Mouse (Mus musculus) limb, embryonic 12.5 days (tissue): Measurements from ENCODE around the gene Foxl1. TPM values are rescaled to one million over a fixed set of nuclear protein-coding genes. Genes with fewer than 3 reads are reported as not detected.

ENCODE experiments used
- ATAC-seq: fragments of 200-750 bp; cut with Nextera tagmentation; 2 replicates; pipeline ENCODE4 v1.8.0; 2017; ENCODE audit warnings: low read depth, moderate TSS enrichment; ENCODE audit not compliant: insufficient number of reproducible peaks, insufficient read depth, low FRiP score, low TSS enrichment
- H3K27ac ChIP-seq: fragments of 300-500 bp; sonication (generic); 2 replicates; pipeline ENCODE4 v1.5.1; 2016; ENCODE audit warnings: mild to moderate bottlenecking, moderate library complexity
- H3K27me3 ChIP-seq: fragments of 300-500 bp; sonication (generic); 2 replicates; pipeline ENCODE4 v1.6.1; 2016; ENCODE audit warnings: mild to moderate bottlenecking, moderate library complexity
- H3K36me3 ChIP-seq: fragments of 300-500 bp; sonication (generic); 2 replicates; pipeline ENCODE4 v1.6.1; 2016; ENCODE audit warnings: mild to moderate bottlenecking, moderate library complexity
- H3K4me1 ChIP-seq: fragments of 300-500 bp; sonication (generic); replicated peaks from 2 replicates; pipeline ENCODE4 v1.6.1; 2016
- H3K4me2 ChIP-seq: fragments of 300-500 bp; sonication (generic); 2 replicates; pipeline ENCODE4 v1.6.1; 2016; ENCODE audit warnings: mild to moderate bottlenecking, moderate library complexity
- H3K4me3 ChIP-seq: fragments of 300-500 bp; sonication (generic); replicated peaks from 2 replicates; pipeline ENCODE4 v1.5.1; 2016; ENCODE audit warnings: mild to moderate bottlenecking
- H3K9ac ChIP-seq: fragments of 300-500 bp; sonication (generic); replicated peaks from 2 replicates; pipeline ENCODE4 v1.6.1; 2016; ENCODE audit warnings: mild to moderate bottlenecking, moderate library complexity
- H3K9me3 ChIP-seq: fragments of 300-500 bp; sonication (generic); 2 replicates; pipeline ENCODE4 v1.6.1; 2016; ENCODE audit warnings: mild to moderate bottlenecking, moderate library complexity
- WGBS: fragments of 180-500 bp; shearing (Covaris S2); methylation state at CpG from one replicate; pipeline ENCODE4 v1.1.7; 2016; 5-methylcytosine and 5-hydroxymethylcytosine counted together
- polyA plus RNA-seq: library from polyadenylated mRNA; unstranded; fragments of >200 nt; fragmentation: Nextera tagmentation; extraction: Ambion mirVana; gene quantifications from 2 replicates; pipeline ENCODE4 v1.2.1, GENCODE M21; 2016

Foxl1 gene
- polyA plus RNA-seq, 1 experiment from 2014 or later = 0.08 TPM

DNA sequence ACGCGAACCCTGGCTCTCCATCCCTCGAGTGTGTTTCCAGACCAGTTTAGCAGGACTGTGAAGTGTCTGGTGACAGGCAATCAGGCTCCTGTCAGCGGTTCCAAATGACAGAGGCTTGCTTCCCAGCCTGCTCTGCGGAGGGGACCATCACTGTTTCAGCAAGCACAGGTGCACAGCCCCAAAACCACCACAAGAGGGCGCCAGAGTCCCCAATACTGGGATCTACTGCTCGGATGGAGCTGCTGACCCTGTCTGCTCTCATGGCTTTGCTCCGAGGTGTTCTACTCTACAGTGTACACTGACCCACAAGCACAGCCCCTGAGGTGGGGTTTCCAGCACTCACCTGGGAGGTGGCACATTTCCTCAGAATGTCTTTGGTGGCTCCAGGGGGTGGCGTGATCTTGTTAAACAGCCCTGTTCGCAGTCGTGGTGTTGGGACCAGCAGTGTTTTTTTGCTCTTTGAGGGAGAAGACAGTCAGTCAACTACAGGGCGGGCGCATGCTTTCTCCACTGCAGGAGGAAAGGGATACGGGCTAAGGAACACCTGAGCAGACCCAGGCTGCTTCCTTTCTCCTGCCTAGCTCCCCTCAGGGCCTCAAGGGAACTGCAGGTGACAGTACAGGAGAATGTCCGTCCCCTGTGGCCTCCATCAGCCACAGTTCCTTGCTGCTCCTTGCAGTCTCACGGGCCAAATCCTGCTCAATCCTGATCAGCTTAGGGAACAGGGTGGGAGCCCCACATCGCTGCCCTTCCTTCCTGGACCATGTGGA is 23.5 kb upstream of the Foxl1 start:
- H3K4me3 ChIP-seq = no peak overlapping the region
- no peaks in the 10 kb centered on the region for H3K9me3 ChIP-seq
- no peak for ATAC-seq
- WGBS = 47% methylated on average over 17 of the region's 17 CpGs
- no peak overlapping the region for H3K9ac ChIP-seq
- H3K36me3 ChIP-seq = peaks cover 68% of the 10 kb centered on the region
- no peak overlapping the region for H3K4me2 ChIP-seq
- no peak overlapping the region for H3K27ac ChIP-seq
- no peaks in the 10 kb centered on the region for H3K27me3 ChIP-seq
- peaks cover 18% of the 10 kb centered on the region for H3K4me1 ChIP-seq

DNA sequence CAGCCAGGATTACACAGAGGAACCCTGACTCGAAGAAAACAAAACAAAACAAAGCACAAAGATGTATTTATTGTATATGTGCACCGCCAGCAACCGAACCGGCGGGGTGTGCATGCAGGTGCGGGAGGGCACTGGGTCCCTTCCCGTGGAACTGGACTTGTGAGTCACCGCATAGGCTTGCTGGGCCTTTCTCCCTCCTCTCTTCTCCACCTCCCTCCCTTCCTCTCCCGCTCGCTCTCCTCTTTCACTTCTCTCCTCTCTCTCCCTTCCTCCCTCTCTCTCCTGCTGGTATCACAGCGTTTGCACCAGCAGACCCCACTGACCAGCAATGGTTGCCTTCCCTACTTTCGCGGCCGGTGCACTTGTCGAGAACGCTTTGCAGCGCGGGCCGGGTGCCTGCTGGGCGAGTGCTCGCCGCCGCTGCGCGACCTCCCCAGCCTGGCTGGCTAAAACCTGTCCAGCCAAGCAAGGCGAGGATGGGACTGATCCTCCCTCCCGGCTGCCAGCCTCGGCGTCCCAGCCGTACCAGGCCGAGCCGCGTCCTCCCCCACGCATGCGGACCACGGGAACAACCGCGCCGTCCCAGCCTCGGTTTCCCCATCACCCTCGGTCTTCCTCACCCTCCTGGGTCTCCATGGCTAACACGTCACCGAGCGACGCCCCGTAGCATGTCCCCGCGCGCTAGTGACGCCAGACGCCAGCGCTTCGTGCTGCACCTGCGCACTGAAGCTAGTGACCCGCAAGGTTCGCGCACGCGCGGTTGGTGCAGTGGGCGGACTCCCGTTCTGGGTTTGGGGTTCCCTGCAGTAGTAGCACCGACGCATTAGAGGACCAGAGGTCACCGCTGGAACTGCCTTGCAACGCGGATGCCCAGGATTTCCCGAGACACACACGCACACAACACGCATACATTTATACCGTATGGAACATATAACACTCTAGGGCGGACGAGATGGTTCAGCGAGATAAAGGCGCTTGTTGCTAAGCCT is 19.8 kb upstream of the Foxl1 start, which contains the start of gene Mthfsd:
TSS of gene Mthfsd (minus strand) at position 725 of the 989 bp plus-strand sequence.
- Histone ChIP-seq H3K4me1 (peaks cover 18% of the 10 kb centered on the region), H3K27ac (peak within 1 kb of the TSS; percentile 77), H3K4me2 (peak within 1 kb of the TSS; percentile 90), H3K27me3 (peaks cover 30% of the 10 kb centered on the region), H3K9me3 (no peaks in the 10 kb centered on the region), H3K36me3 (peaks cover 31% of the 10 kb centered on the region), H3K9ac (peak within 1 kb of the TSS; percentile 94), H3K4me3 (peak within 1 kb of the TSS; percentile 90)
- peak; percentile 63 for ATAC-seq
- 1% methylated on average over 75 of the region's 75 CpGs for WGBS

DNA sequence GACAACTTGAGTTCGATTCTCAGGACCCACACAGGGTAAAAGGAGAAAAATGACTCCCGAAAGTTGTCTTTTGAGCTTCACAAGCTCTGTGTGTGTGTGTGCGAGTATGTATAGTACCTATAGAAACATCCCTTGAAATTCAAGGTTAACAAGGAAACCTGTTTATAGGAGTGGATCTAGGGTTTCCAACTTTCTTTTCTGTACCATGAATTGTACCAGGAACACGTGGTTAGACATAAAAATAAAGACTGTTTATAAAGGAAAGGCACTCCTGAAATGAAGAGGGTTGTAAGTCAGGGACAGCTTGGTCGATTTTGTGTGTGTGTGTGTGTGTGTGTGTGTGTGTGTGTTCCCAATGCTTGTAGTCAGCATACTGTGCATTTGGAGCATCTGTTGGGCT is 19.1 kb upstream of the Foxl1 start:
- Histone ChIP-seq H3K36me3 (peaks cover 24% of the 10 kb centered on the region), H3K27me3 (peaks cover 34% of the 10 kb centered on the region), H3K9ac (peak overlapping the region; percentile 48), H3K4me3 (peak overlapping the region; percentile 90), H3K4me1 (peaks cover 21% of the 10 kb centered on the region), H3K27ac (peak overlapping the region; percentile 77; the same call in 1 of the 2 replicates), H3K9me3 (no peaks in the 10 kb centered on the region), H3K4me2 (peak overlapping the region; percentile 90)
- 14% methylated on average over 5 of the region's 5 CpGs for WGBS
- peak; percentile 3 for ATAC-seq

DNA sequence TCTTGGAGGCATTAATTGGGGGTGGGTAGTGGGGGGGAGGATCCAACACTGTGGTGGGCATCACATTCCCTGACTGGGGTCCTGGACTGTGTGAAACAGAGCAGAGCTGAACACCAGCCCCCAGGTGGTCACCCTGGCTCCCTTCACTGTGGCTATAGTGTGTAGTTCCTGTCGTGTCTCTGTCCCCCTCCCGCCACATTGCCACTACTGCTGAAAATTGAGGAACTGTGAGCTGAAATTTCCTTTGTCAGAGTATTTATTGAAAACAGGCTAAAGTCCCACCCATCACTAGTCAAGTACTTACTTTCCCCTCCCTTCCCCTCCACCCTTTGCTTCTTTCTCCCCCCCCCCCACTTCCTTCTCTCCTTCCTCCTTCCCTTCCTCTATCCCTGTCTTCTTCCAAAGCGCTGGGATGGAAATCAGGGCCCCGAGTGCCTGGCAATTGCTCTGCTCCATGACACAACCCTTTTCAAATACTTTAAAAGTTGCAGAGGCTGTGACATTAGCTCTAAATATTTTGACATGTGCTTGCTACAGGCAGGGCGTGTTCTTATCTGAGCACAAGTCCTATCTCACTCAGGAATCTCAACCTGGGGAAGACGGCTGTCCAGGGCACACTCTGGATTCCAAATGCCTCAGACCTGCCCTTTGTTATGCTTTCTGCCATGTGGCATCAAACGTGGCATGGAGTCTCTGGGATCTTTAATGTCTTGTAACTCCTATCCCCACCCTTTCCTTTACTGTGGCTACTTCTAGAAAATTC is 16.4 kb upstream of the Foxl1 start:
- Histone ChIP-seq H3K9me3 (no peaks in the 10 kb centered on the region), H3K27ac (no peak overlapping the region), H3K9ac (no peak overlapping the region), H3K4me3 (no peak overlapping the region), H3K27me3 (peaks cover 57% of the 10 kb centered on the region), H3K4me1 (peaks cover 42% of the 10 kb centered on the region), H3K36me3 (peaks cover 5% of the 10 kb centered on the region), H3K4me2 (no peak overlapping the region)
- 52% methylated on average over 7 of the region's 7 CpGs for WGBS
- no peak for ATAC-seq

DNA sequence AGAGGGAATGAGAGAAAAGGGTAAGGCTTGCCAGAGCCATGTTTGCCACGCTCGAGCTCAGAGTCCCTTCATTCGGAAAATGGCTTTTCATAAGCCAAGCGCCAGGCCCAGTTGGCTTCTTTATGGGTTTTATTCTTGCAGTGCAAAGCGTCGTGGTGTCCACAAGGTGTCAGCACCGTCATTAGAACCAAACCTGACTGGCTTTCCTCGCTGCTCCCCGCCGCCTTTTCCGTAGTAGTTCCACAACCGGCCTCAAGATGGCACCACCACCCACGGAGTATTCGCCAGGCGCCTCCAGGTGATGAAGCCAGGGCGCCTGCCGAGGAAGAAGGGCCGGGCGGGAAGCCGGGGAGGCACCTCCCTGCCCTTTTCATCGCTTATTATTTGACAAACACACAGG is 14.5 kb upstream of the Foxl1 start:
- H3K9me3 ChIP-seq = no peaks in the 10 kb centered on the region
- H3K36me3 ChIP-seq = no peaks in the 10 kb centered on the region
- no peak overlapping the region for H3K9ac ChIP-seq
- H3K27ac ChIP-seq = no peak overlapping the region
- peaks cover 76% of the 10 kb centered on the region for H3K27me3 ChIP-seq
- 1% methylated on average over 21 of the region's 21 CpGs for WGBS
- H3K4me3 ChIP-seq = no peak overlapping the region
- H3K4me1 ChIP-seq = peaks cover 44% of the 10 kb centered on the region
- peak overlapping the region; percentile 49; the same call in 1 of the 2 replicates for H3K4me2 ChIP-seq
- ATAC-seq = no peak

DNA sequence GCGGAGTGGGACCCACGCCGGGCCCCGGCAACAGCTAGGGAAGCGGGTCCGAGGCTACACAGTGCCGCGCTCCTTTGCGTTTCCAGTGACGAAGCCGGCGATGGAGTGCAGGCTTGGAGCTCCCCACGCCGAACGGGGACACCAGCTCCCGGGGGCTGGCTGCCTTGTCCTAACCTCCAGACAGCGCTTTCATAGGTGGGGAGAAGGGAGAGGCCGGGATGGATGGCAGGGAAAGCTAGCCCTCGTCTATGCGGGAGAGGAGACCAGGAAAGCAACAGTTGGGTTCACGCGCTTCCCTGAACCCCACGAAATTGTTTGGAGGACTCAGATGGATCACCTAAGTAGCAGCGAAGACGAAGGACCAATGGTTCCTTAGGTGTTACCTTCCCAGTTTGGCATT is 12.6 kb upstream of the Foxl1 start:
- no peaks in the 10 kb centered on the region for H3K36me3 ChIP-seq

DNA sequence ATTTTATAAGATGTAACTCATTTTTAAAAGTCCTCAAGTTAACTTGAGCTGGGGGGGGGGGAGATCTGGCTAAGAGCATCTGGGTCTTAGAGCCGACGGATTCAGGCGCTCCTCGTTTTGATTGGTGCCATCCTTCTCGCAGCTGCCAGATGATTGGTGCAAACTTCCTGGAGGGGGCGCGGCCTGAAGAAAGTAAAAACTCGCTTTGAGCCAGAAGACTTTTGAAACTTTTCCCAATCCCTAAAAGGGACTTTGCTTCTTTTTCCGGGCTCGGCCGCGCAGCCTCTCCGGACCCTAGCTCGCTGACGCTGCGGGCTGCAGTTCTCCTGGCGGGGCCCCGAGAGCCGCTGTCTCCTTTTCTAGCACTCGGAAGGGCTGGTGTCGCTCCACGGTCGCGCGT is 11.8 kb upstream of the Foxl1 start, which contains the start of gene Foxc2:
TSS of gene Foxc2 (plus strand) at position 224 of the 400 bp plus-strand sequence.
- no peaks in the 10 kb centered on the region for H3K36me3 ChIP-seq
- peak within 1 kb of the TSS; percentile 70 for H3K9ac ChIP-seq
- H3K4me3 ChIP-seq = peak within 1 kb of the TSS; percentile 62
- H3K9me3 ChIP-seq = no peaks in the 10 kb centered on the region
- peaks cover 85% of the 10 kb centered on the region for H3K27me3 ChIP-seq
- peak within 1 kb of the TSS; percentile 91 for H3K4me2 ChIP-seq
- under 1% methylated on average over 24 of the region's 25 CpGs for WGBS
- peaks cover 49% of the 10 kb centered on the region for H3K4me1 ChIP-seq
- no peak for ATAC-seq
- peak within 1 kb of the TSS; percentile 89 for H3K27ac ChIP-seq

More for the DNA sequence above, 12.6 kb upstream of the Foxl1 start:
- peak overlapping the region; percentile 49 for H3K4me2 ChIP-seq
- H3K4me1 ChIP-seq = peaks cover 41% of the 10 kb centered on the region
- under 1% methylated on average over 25 of the region's 25 CpGs for WGBS
- no peak for ATAC-seq
- H3K4me3 ChIP-seq = peak overlapping the region; percentile 27
- H3K9me3 ChIP-seq = no peaks in the 10 kb centered on the region
- H3K27me3 ChIP-seq = peaks cover 83% of the 10 kb centered on the region
- H3K9ac ChIP-seq = peak overlapping the region; percentile 31; the same call in 1 of the 2 replicates
- no peak overlapping the region for H3K27ac ChIP-seq

DNA sequence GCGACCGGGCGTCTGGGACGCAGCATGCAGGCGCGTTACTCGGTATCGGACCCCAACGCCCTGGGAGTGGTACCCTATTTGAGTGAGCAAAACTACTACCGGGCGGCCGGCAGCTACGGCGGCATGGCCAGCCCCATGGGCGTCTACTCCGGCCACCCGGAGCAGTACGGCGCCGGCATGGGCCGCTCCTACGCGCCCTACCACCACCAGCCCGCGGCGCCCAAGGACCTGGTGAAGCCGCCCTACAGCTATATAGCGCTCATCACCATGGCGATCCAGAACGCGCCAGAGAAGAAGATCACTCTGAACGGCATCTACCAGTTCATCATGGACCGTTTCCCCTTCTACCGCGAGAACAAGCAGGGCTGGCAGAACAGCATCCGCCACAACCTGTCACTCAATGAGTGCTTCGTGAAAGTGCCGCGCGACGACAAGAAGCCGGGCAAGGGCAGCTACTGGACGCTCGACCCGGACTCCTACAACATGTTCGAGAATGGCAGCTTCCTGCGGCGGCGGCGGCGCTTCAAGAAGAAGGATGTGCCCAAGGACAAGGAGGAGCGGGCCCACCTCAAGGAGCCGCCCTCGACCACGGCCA is 11.1 kb upstream of the Foxl1 start:
- H3K27me3 ChIP-seq = peaks cover 85% of the 10 kb centered on the region
- no peaks in the 10 kb centered on the region for H3K9me3 ChIP-seq
- WGBS = under 1% methylated on average over 55 of the region's 55 CpGs
- H3K4me2 ChIP-seq = peak overlapping the region; percentile 91
- H3K36me3 ChIP-seq = 0 out of 2 replicates have a peak, but pooled peaks cover 5% of the 10 kb centered on the region
- H3K4me3 ChIP-seq = peak overlapping the region; percentile 62
- peak overlapping the region; percentile 89 for H3K27ac ChIP-seq
- H3K4me1 ChIP-seq = peaks cover 50% of the 10 kb centered on the region
- 0 out of 2 replicates have a peak, but pooled peaks have one; percentile 6 for ATAC-seq
- H3K9ac ChIP-seq = peak overlapping the region; percentile 70

DNA sequence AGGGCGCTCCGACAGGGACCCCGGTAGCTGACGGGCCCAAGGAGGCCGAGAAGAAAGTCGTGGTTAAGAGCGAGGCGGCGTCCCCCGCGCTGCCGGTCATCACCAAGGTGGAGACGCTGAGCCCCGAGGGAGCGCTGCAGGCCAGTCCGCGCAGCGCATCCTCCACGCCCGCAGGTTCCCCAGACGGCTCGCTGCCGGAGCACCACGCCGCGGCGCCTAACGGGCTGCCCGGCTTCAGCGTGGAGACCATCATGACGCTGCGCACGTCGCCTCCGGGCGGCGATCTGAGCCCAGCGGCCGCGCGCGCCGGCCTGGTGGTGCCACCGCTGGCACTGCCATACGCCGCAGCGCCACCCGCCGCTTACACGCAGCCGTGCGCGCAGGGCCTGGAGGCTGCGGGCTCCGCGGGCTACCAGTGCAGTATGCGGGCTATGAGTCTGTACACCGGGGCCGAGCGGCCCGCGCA is 10.5 kb upstream of the Foxl1 start:
- peaks cover 50% of the 10 kb centered on the region for H3K4me1 ChIP-seq
- under 1% methylated on average over 62 of the region's 62 CpGs for WGBS
- no peak overlapping the region for H3K27ac ChIP-seq
- H3K27me3 ChIP-seq = peaks cover 88% of the 10 kb centered on the region
- H3K4me2 ChIP-seq = peak overlapping the region; percentile 91
- peak overlapping the region; percentile 62 for H3K4me3 ChIP-seq
- no peak for ATAC-seq
- H3K9ac ChIP-seq = peak overlapping the region; percentile 70
- H3K9me3 ChIP-seq = no peaks in the 10 kb centered on the region
- H3K36me3 ChIP-seq = 0 out of 2 replicates have a peak, but pooled peaks cover 7% of the 10 kb centered on the region

DNA sequence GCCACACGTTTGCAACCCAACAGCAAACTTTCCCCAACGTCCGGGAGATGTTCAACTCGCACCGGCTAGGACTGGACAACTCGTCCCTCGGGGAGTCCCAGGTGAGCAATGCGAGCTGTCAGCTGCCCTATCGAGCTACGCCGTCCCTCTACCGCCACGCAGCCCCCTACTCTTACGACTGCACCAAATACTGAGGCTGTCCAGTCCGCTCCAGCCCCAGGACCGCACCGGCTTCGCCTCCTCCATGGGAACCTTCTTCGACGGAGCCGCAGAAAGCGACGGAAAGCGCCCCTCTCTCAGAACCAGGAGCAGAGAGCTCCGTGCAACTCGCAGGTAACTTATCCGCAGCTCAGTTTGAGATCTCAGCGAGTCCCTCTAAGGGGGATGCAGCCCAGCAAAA is 9.8 kb upstream of the Foxl1 start:
- H3K4me1 ChIP-seq = peaks cover 50% of the 10 kb centered on the region
- H3K36me3 ChIP-seq = 0 out of 2 replicates have a peak, but pooled peaks cover 7% of the 10 kb centered on the region
- peak overlapping the region; percentile 70 for H3K9ac ChIP-seq
- H3K4me3 ChIP-seq = peak overlapping the region; percentile 62
- under 1% methylated on average over 28 of the region's 28 CpGs for WGBS
- H3K27ac ChIP-seq = no peak overlapping the region
- no peak for ATAC-seq
- H3K9me3 ChIP-seq = no peaks in the 10 kb centered on the region
- H3K4me2 ChIP-seq = peak overlapping the region; percentile 91
- peaks cover 89% of the 10 kb centered on the region for H3K27me3 ChIP-seq
